Mouse (Mus musculus) stomach, embryonic 15.5 days (tissue): Measurements from ENCODE around the gene Dyrk3. TPM values are rescaled to one million over a fixed set of nuclear protein-coding genes. Genes with fewer than 3 reads are reported as not detected.
"Not testable (repeated sequence)": the region's sequence is repeated elsewhere in the genome, so short reads cannot be mapped to it uniquely, and the experiment has no call there.

Experiments
- ATAC-seq: fragments of 200-750 bp; cut with Nextera tagmentation; 2 replicates; pipeline ENCODE4 v1.8.0; 2017; ENCODE audit warnings: low read depth, moderate number of reproducible peaks, moderate TSS enrichment; ENCODE audit not compliant: insufficient read depth, low FRiP score
- H3K27ac ChIP-seq: fragments of 300-500 bp; sonication (generic); 2 replicates; pipeline ENCODE4 v1.5.1; 2015; ENCODE audit warnings: mild to moderate bottlenecking, inconsistent platforms
- H3K27me3 ChIP-seq: fragments of 300-500 bp; sonication (generic); replicated peaks from 2 replicates; pipeline ENCODE4 v1.6.1; 2015; ENCODE audit warnings: inconsistent platforms
- H3K36me3 ChIP-seq: fragments of 300-500 bp; sonication (generic); 2 replicates; pipeline ENCODE4 v1.6.1; 2015; ENCODE audit warnings: inconsistent platforms
- H3K4me1 ChIP-seq: fragments of 300-500 bp; sonication (generic); 2 replicates; pipeline ENCODE4 v1.6.1; 2015; ENCODE audit warnings: inconsistent platforms
- H3K4me2 ChIP-seq: fragments of 300-500 bp; sonication (generic); 2 replicates; pipeline ENCODE4 v1.6.1; 2015; ENCODE audit warnings: mild to moderate bottlenecking, inconsistent platforms
- H3K4me3 ChIP-seq: fragments of 300-500 bp; sonication (generic); replicated peaks from 2 replicates; pipeline ENCODE4 v1.5.1; 2015; ENCODE audit warnings: inconsistent platforms
- H3K9ac ChIP-seq: fragments of 300-500 bp; sonication (generic); 2 replicates; pipeline ENCODE4 v1.6.1; 2015; ENCODE audit warnings: inconsistent platforms
- H3K9me3 ChIP-seq: fragments of 300-500 bp; sonication (generic); 2 replicates; pipeline ENCODE4 v1.6.1; 2016; ENCODE audit warnings: inconsistent platforms
- WGBS: fragments of 180-500 bp; shearing (Covaris S2); methylation state at CpG from one replicate; pipeline ENCODE4 v1.1.7; 2015; 5-methylcytosine and 5-hydroxymethylcytosine counted together
- polyA plus RNA-seq: library from polyadenylated mRNA; unstranded; fragments of >200 nt; fragmentation: Nextera tagmentation; extraction: Ambion mirVana; gene quantifications from 2 replicates; pipeline ENCODE4 v1.2.1, GENCODE M21; 2015

Gene Dyrk3
- polyA plus RNA-seq, 1 experiment from 2014 or later: 5.4 TPM

DNA sequence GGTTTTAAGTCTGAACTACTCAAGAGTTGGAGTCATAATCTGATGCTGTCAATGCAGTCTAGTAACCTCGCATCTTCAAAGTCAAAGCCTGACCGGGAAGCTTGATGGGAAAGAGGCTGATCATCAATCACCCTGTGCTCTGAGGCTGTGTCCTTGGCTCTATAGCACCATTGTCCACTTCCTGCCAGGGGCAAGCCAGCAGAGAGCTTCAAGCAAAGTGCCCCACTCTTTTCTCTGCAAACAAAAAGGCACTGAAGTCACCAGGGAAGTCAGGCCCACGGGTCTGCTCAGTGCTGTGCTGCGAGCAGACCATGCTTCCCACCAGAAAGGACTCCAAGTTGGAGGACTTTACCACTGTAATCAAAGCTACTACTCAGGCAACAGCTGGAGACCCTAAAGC, 39.1 kb upstream of the Dyrk3 start:
- 71% methylated on average over 4 of the region's 4 CpGs for WGBS
- Histone ChIP-seq H3K27ac (no peak overlapping the region), H3K9ac (no peak overlapping the region), H3K36me3 (peaks cover 35% of the 10 kb centered on the region; the same call in 1 of the 2 replicates), H3K27me3 (no peaks in the 10 kb centered on the region), H3K4me3 (no peak overlapping the region), H3K4me1 (no peaks in the 10 kb centered on the region), H3K9me3 (no peaks in the 10 kb centered on the region), H3K4me2 (no peak overlapping the region)
- ATAC-seq: no peak

- H3K9me3 ChIP-seq: no peaks in the 10 kb centered on the region
- no peak overlapping the region for H3K4me3 ChIP-seq
- H3K36me3 ChIP-seq: peaks cover 45% of the 10 kb centered on the region; the same call in 1 of the 2 replicates
- no peak overlapping the region for H3K9ac ChIP-seq
- no peak for ATAC-seq
- 93% methylated on average over 8 of the region's 8 CpGs for WGBS
- no peak overlapping the region for H3K4me2 ChIP-seq
- no peak overlapping the region for H3K27ac ChIP-seq
- no peaks in the 10 kb centered on the region for H3K4me1 ChIP-seq
- no peaks in the 10 kb centered on the region for H3K27me3 ChIP-seq
Observed at GRCm38 (mm10) chr1:131175819-131176218, 37.7 kb upstream of the Dyrk3 start.

DNA sequence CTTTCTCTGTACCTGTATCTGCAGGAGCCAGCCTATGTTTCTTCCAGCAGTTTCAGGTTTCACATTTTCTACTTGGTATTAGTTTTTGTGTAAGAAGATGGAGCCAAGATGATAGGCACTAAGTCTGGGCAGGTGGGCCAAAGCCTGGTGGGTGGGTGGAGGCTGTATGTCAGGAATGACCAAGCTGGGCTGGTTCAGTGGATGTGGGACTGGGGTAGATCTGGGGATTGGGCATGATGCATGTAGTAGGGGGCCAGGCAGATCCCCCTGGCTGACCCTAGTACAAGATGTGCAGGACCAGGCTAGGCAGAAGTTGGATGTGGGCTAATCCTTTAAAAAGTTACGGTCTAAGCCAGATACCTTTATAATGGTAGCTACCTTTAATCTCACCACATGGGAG, 37.0 kb upstream of the Dyrk3 start:
- Histone ChIP-seq H3K27ac (no peak overlapping the region), H3K27me3 (no peaks in the 10 kb centered on the region), H3K4me2 (no peak overlapping the region), H3K4me1 (no peaks in the 10 kb centered on the region), H3K4me3 (no peak overlapping the region), H3K9me3 (no peaks in the 10 kb centered on the region), H3K9ac (no peak overlapping the region), H3K36me3 (peaks cover 47% of the 10 kb centered on the region; the same call in 1 of the 2 replicates)
- 96% methylated on average over 1 of the region's 1 CpGs for WGBS
- no peak for ATAC-seq

DNA sequence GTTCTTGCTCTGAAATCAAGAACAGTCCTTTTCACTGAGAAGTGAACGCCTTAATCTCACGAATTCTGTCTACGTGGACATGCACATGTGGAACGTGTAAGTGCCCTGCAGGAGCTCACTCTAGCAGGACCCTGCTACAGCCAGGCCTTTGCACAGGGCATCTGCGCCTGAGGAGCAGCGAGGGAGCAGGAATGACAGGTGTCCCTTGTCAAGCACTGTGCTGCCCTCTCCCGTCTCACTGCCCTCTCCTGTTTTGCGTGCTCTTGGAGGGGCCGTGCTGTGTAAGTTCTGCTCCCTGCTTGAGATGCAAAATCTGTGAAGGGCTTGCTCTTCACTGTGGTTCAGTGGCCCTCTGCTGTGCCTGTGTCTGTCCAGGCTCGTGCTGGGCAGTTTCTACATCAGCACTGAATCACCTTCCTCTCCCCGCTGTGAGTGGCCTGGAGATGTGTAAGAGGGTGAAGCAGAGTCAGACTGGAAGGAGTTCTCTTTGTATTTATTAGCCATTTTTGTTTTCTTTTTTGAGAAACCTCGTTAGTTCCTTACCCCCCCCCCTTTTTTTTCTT, 36.2 kb upstream of the Dyrk3 start:
- Histone ChIP-seq H3K27me3 (no peaks in the 10 kb centered on the region), H3K4me3 (no peak overlapping the region), H3K9me3 (no peaks in the 10 kb centered on the region), H3K9ac (no peak overlapping the region), H3K27ac (no peak overlapping the region), H3K4me2 (no peak overlapping the region), H3K36me3 (peaks cover 43% of the 10 kb centered on the region; the same call in 1 of the 2 replicates), H3K4me1 (no peaks in the 10 kb centered on the region)
- WGBS: 63% methylated on average over 12 of the region's 12 CpGs
- ATAC-seq: no peak

- H3K4me2 ChIP-seq: no peak overlapping the region
- H3K4me3 ChIP-seq: no peak overlapping the region
- no peak for ATAC-seq
- no peaks in the 10 kb centered on the region for H3K27me3 ChIP-seq
- 59% methylated on average over 6 of the region's 6 CpGs for WGBS
- H3K9me3 ChIP-seq: no peaks in the 10 kb centered on the region
- H3K27ac ChIP-seq: no peak overlapping the region
- H3K4me1 ChIP-seq: no peaks in the 10 kb centered on the region
- H3K36me3 ChIP-seq: peaks cover 45% of the 10 kb centered on the region; the same call in 1 of the 2 replicates
- no peak overlapping the region for H3K9ac ChIP-seq
Observed at GRCm38 (mm10) chr1:131173809-131174208, 35.7 kb upstream of the Dyrk3 start.

GRCm38 (mm10) chr1:131173001-131173400, 34.9 kb upstream of the Dyrk3 start:
- Histone ChIP-seq H3K9ac (no peak overlapping the region), H3K27ac (no peak overlapping the region), H3K4me1 (no peaks in the 10 kb centered on the region), H3K9me3 (no peaks in the 10 kb centered on the region), H3K36me3 (peaks cover 53% of the 10 kb centered on the region), H3K27me3 (no peaks in the 10 kb centered on the region), H3K4me2 (no peak overlapping the region), H3K4me3 (no peak overlapping the region)
- no peak for ATAC-seq
- WGBS: 87% methylated on average over 7 of the region's 7 CpGs

GRCm38 (mm10) chr1:131167612-131168011, 29.5 kb upstream of the Dyrk3 start:
- ATAC-seq: no peak
- H3K9me3 ChIP-seq: no peaks in the 10 kb centered on the region
- H3K9ac ChIP-seq: no peak overlapping the region
- H3K4me3 ChIP-seq: no peak overlapping the region
- peaks cover 67% of the 10 kb centered on the region for H3K36me3 ChIP-seq
- no peaks in the 10 kb centered on the region for H3K4me1 ChIP-seq
- no peak overlapping the region for H3K27ac ChIP-seq
- no peak overlapping the region for H3K4me2 ChIP-seq
- H3K27me3 ChIP-seq: no peaks in the 10 kb centered on the region
- WGBS: 91% methylated on average over 10 of the region's 10 CpGs

DNA sequence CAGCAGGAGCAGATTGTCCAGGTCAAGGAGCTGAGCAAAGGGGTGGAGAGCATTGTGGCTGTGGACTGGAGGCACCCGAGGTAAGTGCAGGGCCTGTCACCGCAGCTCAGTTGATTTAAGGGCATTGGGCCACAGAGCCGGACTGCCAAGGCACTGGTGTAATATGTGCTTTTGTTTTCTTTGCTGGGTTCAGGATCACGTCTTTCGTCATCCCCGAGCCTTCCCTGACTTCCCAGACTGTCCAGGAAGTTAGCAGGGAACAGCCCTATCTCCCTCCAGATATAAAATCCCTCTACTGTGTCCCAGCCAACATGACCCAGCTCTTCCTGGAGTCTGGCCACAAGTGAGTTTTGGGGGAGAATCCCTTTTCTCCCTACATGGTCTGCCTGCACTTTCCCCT, 26.3 kb upstream of the Dyrk3 start:
- Histone ChIP-seq H3K27me3 (no peaks in the 10 kb centered on the region), H3K4me2 (no peak overlapping the region), H3K4me1 (no peaks in the 10 kb centered on the region), H3K4me3 (no peak overlapping the region), H3K27ac (no peak overlapping the region), H3K9ac (no peak overlapping the region), H3K9me3 (no peaks in the 10 kb centered on the region), H3K36me3 (peaks cover 62% of the 10 kb centered on the region)
- WGBS: 81% methylated on average over 6 of the region's 6 CpGs
- ATAC-seq: no peak

- ATAC-seq: no peak
- H3K9me3 ChIP-seq: no peaks in the 10 kb centered on the region
- no peaks in the 10 kb centered on the region for H3K27me3 ChIP-seq
- H3K4me3 ChIP-seq: no peak overlapping the region
- H3K4me1 ChIP-seq: no peaks in the 10 kb centered on the region
- WGBS: 77% methylated on average over 11 of the region's 11 CpGs
- no peak overlapping the region for H3K4me2 ChIP-seq
- H3K9ac ChIP-seq: no peak overlapping the region
- no peak overlapping the region for H3K27ac ChIP-seq
- H3K36me3 ChIP-seq: peaks cover 49% of the 10 kb centered on the region
Observed at GRCm38 (mm10) chr1:131161091-131161490, 23.0 kb upstream of the Dyrk3 start.

GRCm38 (mm10) chr1:131159573-131160327, 21.6 kb upstream of the Dyrk3 start:
- H3K4me3 ChIP-seq, ATAC-seq, H3K9ac ChIP-seq, H3K9me3 ChIP-seq, H3K27ac ChIP-seq, H3K4me2 ChIP-seq, H3K27me3 ChIP-seq, H3K4me1 ChIP-seq: not testable (repeated sequence)
- WGBS: 79% methylated on average over 3 of the region's 3 CpGs
- H3K36me3 ChIP-seq: peaks cover 40% of the 10 kb centered on the region

DNA sequence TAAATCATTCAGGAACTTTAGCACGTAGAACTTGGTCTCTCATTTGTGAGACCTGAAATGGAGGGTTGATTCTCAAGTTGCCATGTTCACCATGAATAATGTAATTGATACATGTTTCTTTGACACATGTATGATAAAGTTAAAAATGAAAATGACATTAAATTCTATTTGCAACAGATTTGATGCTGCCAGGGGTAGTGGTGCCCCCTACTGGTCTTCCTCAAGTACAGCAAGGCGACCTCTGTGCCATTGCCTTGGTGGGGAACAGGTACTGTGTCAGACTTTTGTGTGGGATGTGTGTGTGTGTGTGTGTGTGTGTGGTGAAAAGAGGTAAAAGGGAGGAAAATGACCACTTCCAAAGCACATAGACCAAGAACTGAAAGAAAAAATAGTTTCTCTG, 17.3 kb upstream of the Dyrk3 start:
- Histone ChIP-seq H3K4me1 (peaks cover 5% of the 10 kb centered on the region; the same call in 1 of the 2 replicates), H3K4me2 (no peak overlapping the region), H3K4me3 (no peak overlapping the region), H3K9ac (no peak overlapping the region), H3K27me3 (no peaks in the 10 kb centered on the region), H3K27ac (no peak overlapping the region), H3K36me3 (peaks cover 15% of the 10 kb centered on the region; the same call in 1 of the 2 replicates), H3K9me3 (no peaks in the 10 kb centered on the region)
- no peak for ATAC-seq
- 57% methylated on average over 2 of the region's 2 CpGs for WGBS

- Histone ChIP-seq H3K4me1 (peaks cover 5% of the 10 kb centered on the region; the same call in 1 of the 2 replicates), H3K4me2 (peak within 1 kb of the TSS; percentile 53), H3K27me3 (no peaks in the 10 kb centered on the region), H3K9me3 (no peaks in the 10 kb centered on the region), H3K9ac (peak within 1 kb of the TSS; percentile 57), H3K36me3 (0 out of 2 replicates have a peak, but pooled peaks cover 3% of the 10 kb centered on the region), H3K27ac (peak within 1 kb of the TSS; percentile 37), H3K4me3 (peak within 1 kb of the TSS; percentile 70)
- ATAC-seq: peak; percentile 99
- under 1% methylated on average over 27 of the region's 27 CpGs for WGBS
Observed at GRCm38 (mm10) chr1:131153018-131153629, 15.0 kb upstream of the Dyrk3 start, which contains the start of gene Eif2d. Gene Eif2d (plus strand): TSS chr1:131153181.
